Mouse (Mus musculus) erythroblast, embryonic 14.5 days (primary cell): Measurements from ENCODE around the gene Gm13769. TPM values are rescaled to one million over a fixed set of nuclear protein-coding genes. Genes with fewer than 3 reads are reported as not detected.
"Not testable (repeated sequence)": the region's sequence is repeated elsewhere in the genome, so short reads cannot be mapped to it uniquely, and the experiment has no call there.

Experiments
- H3K27me3 ChIP-seq: 2 replicates; pipeline ENCODE4 v1.6.1; 2012; ENCODE audit warnings: inconsistent platforms; ENCODE audit not compliant: control insufficient read depth
- H3K36me3 ChIP-seq: 2 replicates; pipeline ENCODE4 v1.6.1; 2012; ENCODE audit warnings: mild to moderate bottlenecking, inconsistent platforms; ENCODE audit not compliant: control insufficient read depth
- H3K4me1 ChIP-seq: 2 replicates; pipeline ENCODE4 v1.6.1; 2012; ENCODE audit warnings: inconsistent platforms; ENCODE audit not compliant: control insufficient read depth
- H3K4me3 ChIP-seq: replicated peaks from 2 replicates; pipeline ENCODE3; 2012; ENCODE audit warnings: moderate library complexity, mild to moderate bottlenecking, inconsistent platforms
- H3K9me3 ChIP-seq: 2 replicates; pipeline ENCODE4 v1.6.1; 2012; ENCODE audit warnings: low read length, inconsistent platforms, mixed read lengths; ENCODE audit not compliant: control insufficient read depth
- GATA1 ChIP-seq: IDR thresholded peaks from 2 replicates; pipeline ENCODE4 v1.6.1; 2012; ENCODE audit warnings: low read length, inconsistent platforms, mixed read lengths
- TAL1 ChIP-seq: IDR thresholded peaks from 3 replicates; pipeline ENCODE4 v1.6.1; 2012; ENCODE audit warnings: low read length, inconsistent platforms, mixed read lengths
- polyA plus RNA-seq: library from polyadenylated mRNA; stranded (reverse); fragments of >175 nt; gene quantifications from 2 replicates; pipeline ENCODE4 v1.2.3, GENCODE M21; 2012

Gm13769 gene
- not detected in 2 replicates for polyA plus RNA-seq

- H3K36me3 ChIP-seq, H3K27me3 ChIP-seq, H3K4me1 ChIP-seq, H3K9me3 ChIP-seq, H3K4me3 ChIP-seq: not testable (repeated sequence)
Measured at GRCm38 (mm10) chr2:90321900-90322299, at the start of gene Gm13769. Gm13769 (plus strand) TSS chr2:90322200.

DNA sequence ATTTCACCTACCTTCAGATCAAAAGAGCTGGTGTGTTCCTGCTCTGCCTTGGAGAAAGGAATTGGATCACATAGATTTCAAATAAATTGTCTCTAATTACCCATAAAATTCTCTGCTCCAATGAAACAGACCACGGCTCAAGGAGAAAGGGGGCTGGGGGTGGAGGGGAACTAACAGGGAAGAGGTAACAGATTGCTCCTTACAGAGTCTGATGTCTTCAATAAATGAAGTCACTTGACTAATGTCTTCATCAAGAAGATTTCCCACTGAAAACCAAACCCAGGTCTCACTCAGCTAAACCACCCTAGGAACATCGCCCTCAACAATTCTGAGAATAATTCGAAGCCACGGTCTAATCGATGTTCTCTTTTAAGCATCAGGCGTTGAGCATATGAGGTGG, 29.3 kb upstream of the Gm13769 start, which contains the start of gene Olfr1272:
Olfr1272 (minus strand) TSS at position 101 of the 400 bp plus-strand sequence.
- H3K9me3 ChIP-seq = no peaks in the 10 kb centered on the region; the same call in 1 of the 2 replicates
- no peaks in the 10 kb centered on the region for H3K36me3 ChIP-seq
- no peaks in the 10 kb centered on the region for H3K4me1 ChIP-seq
- no peak for TF ChIP-seq GATA1
- no peak for TF ChIP-seq TAL1
- H3K4me3 ChIP-seq = no peak within 1 kb of the TSS
- no peaks in the 10 kb centered on the region for H3K27me3 ChIP-seq

DNA sequence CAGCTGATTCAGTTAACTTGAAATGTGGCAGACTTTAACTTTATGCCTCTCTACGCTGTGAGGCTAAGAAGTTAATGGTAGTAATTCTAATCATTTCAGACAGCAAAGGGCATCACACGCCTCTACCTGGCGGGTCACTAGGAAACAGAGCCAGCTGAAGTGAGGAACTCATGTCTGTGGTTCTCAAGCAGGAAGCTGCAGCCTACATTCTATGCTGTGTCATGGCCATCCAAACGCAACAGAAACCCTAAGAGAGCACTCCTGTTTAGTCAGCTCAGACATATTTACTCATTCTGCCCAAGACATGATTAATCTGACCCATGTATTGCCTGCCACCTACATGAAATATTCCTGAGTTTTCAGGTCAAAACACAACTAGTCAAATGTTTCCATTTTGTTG, 24.7 kb downstream of the Gm13769 start:
- not testable (repeated sequence) for H3K4me1 ChIP-seq, H3K27me3 ChIP-seq, H3K9me3 ChIP-seq, H3K36me3 ChIP-seq, H3K4me3 ChIP-seq

DNA sequence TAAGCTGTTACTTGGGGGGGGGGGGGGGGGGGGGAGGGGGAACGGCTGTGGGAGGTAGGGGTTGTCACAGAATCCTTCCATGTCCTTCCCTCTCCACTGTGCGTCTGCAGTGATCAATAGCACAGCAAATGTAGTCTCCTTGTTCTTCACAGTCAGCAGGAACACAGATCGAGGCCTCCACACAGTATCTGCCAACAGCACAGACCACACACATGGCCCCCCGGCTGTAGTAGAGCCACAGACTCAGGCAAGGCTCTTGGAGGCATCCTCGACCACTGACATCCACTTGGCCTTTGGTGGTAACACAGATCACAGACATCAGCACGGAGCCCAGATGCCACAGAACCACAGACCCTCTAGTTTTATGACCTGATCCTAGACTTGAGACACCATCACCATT, 29.0 kb downstream of the Gm13769 start:
- not testable (repeated sequence) for H3K4me3 ChIP-seq, H3K4me1 ChIP-seq, H3K9me3 ChIP-seq, H3K36me3 ChIP-seq, H3K27me3 ChIP-seq

- not testable (repeated sequence) for H3K36me3 ChIP-seq, H3K4me1 ChIP-seq, H3K9me3 ChIP-seq, H3K4me3 ChIP-seq, H3K27me3 ChIP-seq
Measured at GRCm38 (mm10) chr2:90351540-90351939, 29.5 kb downstream of the Gm13769 start.

DNA sequence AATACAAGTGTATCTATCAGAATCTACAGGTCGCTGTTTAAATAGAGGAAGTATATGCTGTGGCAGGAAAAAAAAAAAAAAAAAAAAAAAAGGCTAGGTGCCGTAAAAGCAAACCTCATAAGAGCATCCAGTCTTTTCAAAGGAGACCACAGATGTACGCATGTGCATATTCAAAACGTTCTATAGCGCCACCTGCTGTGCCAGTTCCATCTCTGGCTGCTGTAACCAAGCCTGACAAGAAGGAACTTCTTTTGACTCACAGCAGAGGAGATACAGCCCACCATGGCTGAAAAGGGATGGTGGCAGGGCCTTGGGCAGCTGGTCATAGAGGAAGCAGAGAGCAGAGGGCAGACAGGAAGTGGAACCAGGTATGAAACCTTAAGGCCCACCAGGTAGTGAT, 37.2 kb downstream of the Gm13769 start:
- H3K4me1 ChIP-seq, H3K9me3 ChIP-seq, H3K4me3 ChIP-seq, H3K36me3 ChIP-seq, H3K27me3 ChIP-seq: not testable (repeated sequence)

DNA sequence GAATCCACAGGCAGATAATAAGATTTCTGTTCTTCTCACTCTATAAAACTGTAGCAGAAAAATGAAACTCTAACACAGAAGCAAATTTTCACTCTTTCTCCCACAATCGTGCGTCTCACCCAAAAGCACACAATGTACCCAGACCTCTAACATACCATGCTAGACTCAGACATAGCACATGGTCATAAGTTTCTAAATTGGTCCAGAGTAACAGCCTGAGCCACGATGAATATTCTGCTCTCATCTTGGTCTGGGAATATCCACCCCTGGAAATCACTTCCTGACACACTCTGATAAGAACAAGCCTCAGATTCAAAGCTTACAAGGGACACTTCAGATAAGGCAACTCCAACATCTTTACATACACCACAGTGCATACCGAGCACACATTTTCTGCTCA, 38.2 kb downstream of the Gm13769 start:
- H3K27me3 ChIP-seq, H3K4me1 ChIP-seq, H3K9me3 ChIP-seq, H3K36me3 ChIP-seq, H3K4me3 ChIP-seq: not testable (repeated sequence)

Other genes with a start within 250 kb of the Gm13769 start
- not detected in 2 replicates for gene Olfr1269, start 200.8 kb upstream of the Gm13769 start, polyA plus RNA-seq
- 0.01 TPM in 1 of 2 replicates, not detected in the other for gene Olfr32, start 179.9 kb upstream of the Gm13769 start, polyA plus RNA-seq
- not detected in 2 replicates for gene Olfr1270, start 169.1 kb upstream of the Gm13769 start, polyA plus RNA-seq
- not detected in 2 replicates for gene Olfr1506, start 97.7 kb upstream of the Gm13769 start, polyA plus RNA-seq
- gene Olfr142, start 64.6 kb upstream of the Gm13769 start, polyA plus RNA-seq = not detected in 2 replicates
- not detected in 2 replicates for gene Olfr1271, start 51.2 kb upstream of the Gm13769 start, polyA plus RNA-seq
- gene Olfr1272, start 29.4 kb upstream of the Gm13769 start, polyA plus RNA-seq = not detected in 2 replicates
- not detected in 2 replicates for gene Olfr1274-ps, start 76.5 kb downstream of the Gm13769 start, polyA plus RNA-seq